Mouse (Mus musculus) urinary bladder, postnatal 14 days (tissue): Measurements from ENCODE around the gene Car14.
A peak's percentile ranks its signal among the peaks of the same experiment; 100 is the strongest.

Experiments
- DNase-seq: peaks from one replicate; pipeline ENCODE4 v3.0.0; 2021; ENCODE audit warnings: low spot score

The Car14 gene

GRCm38 (mm10) chr3:95856115-95856514 lies 48.4 kb downstream of the Car14 start:
- no peak for DNase-seq

- DNase-seq = peak; percentile 95
Measured at GRCm38 (mm10) chr3:95855502-95856089, 48.9 kb downstream of the Car14 start, which contains the start of gene Prpf3. Gene Prpf3, minus strand, starts transcription at chr3:95855885.

GRCm38 (mm10) chr3:95851317-95851716 lies 53.2 kb downstream of the Car14 start:
- no peak for DNase-seq

GRCm38 (mm10) chr3:95850611-95851010 lies 53.9 kb downstream of the Car14 start:
- no peak for DNase-seq
